Mouse (Mus musculus) megakaryocyte, embryonic 14.5 days (primary cell): ENCODE data around the gene Phldb3. TPM values are rescaled to one million over a fixed set of nuclear protein-coding genes. Genes with fewer than 3 reads are reported as not detected.
A peak's percentile ranks its signal among the peaks of the same experiment; 100 is the strongest.

Experiments used
- H3K27me3 ChIP-seq: replicated peaks from 2 replicates; pipeline ENCODE3; 2012; ENCODE audit warnings: inconsistent platforms
- H3K36me3 ChIP-seq: replicated peaks from 2 replicates; pipeline ENCODE3; 2012; ENCODE audit warnings: low read length, inconsistent platforms, mixed read lengths
- H3K4me1 ChIP-seq: 2 replicates; pipeline ENCODE4 v1.6.1; 2012; ENCODE audit warnings: inconsistent platforms
- H3K4me3 ChIP-seq: replicated peaks from 2 replicates; pipeline ENCODE3; 2012; ENCODE audit warnings: moderate library complexity, mild to moderate bottlenecking, inconsistent platforms
- H3K9me3 ChIP-seq: 2 replicates; pipeline ENCODE4 v1.6.1; 2012; ENCODE audit warnings: inconsistent platforms
- FLI1 ChIP-seq: IDR thresholded peaks from 2 replicates; pipeline ENCODE4 v1.6.1; 2012; ENCODE audit warnings: low read length, inconsistent platforms, mixed read lengths
- GATA1 ChIP-seq: IDR thresholded peaks from 3 replicates; pipeline ENCODE4 v1.6.1; 2012; ENCODE audit warnings: mixed read lengths, low read length, inconsistent platforms, borderline replicate concordance
- polyA plus RNA-seq: library from polyadenylated mRNA; stranded (reverse); fragments of >175 nt; gene quantifications from 2 replicates; pipeline ENCODE4 v1.2.3, GENCODE M21; 2012; ENCODE audit warnings: low replicate concordance; ENCODE audit not compliant: insufficient read depth

Gene Phldb3
- polyA plus RNA-seq, 1 experiment: 8.9 TPM

DNA sequence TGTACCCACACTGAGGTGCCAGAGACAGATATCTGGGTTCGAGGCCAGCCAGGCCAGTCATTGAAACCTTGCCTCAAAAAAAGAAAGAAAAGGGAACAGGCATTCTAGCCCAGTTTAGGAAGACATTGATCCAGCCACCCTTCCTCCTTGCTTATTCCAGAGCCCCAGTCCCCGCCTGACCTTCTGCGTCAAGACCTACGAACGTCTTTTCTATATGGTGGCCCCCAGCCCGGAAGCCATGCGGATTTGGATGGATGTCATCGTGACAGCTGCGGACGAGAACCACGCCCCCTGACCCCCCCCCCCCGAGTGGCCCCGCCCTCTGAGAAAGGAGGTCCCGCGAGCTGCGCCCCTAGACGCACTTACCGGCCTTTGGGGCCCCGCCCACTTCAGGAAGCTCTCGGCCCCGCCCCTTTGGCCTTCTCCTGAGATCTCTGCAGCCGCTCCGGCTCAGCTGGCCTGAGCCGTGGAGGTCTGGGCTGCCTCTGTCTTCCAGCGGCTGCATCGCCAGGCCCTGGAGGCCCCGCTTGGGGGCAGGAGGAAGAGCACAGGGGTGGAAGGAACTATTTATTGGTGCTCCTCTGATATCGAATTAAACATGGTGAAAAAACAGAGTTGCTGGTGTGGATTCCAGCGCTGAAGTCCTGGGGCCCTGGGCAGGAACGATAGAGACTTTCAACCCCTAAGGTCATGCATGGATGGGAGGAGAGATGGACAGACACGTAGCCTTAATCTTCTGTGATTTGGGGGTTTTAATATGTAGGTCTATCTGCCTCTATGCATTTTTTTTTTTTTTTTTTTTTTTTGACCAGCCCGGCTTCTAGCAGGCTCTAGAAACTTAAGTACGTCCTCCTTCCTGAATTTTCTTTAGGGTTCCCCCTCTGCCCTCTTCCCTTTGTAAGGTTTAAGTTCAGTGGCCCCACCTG lies 18.4 kb downstream of the Phldb3 start:
- H3K4me3 ChIP-seq: peak overlapping the region; percentile 79
- peaks cover 15% of the 10 kb centered on the region for H3K4me1 ChIP-seq
- peaks cover 8% of the 10 kb centered on the region for H3K27me3 ChIP-seq
- no peak for TF ChIP-seq GATA1
- TF ChIP-seq FLI1: no peak
- peaks cover 32% of the 10 kb centered on the region for H3K36me3 ChIP-seq
- H3K9me3 ChIP-seq: no peaks in the 10 kb centered on the region

DNA sequence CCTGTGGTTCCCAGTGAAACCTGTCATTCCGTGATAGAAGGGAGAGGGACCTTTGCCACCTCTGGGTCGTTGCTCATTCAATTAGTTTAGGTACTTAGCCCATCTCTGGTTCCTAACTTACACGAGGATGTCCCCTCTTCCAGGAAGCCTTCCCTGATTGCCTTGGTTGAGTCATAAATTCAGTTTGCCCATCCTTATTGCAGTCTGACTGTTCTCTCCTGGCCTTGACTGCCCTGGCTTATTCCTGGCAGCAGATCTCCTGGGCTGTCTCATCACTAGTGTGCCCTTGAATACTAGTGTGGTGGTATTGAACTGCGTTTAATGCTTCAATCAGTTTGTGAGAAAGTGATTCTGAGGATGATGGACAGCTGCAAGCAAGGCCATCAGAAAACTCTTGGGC lies 19.1 kb downstream of the Phldb3 start:
- Histone ChIP-seq H3K36me3 (peaks cover 25% of the 10 kb centered on the region), H3K9me3 (no peaks in the 10 kb centered on the region), H3K27me3 (peaks cover 10% of the 10 kb centered on the region), H3K4me1 (peaks cover 21% of the 10 kb centered on the region), H3K4me3 (no peak overlapping the region)
- no peak for TF ChIP-seq FLI1
- no peak for TF ChIP-seq GATA1

DNA sequence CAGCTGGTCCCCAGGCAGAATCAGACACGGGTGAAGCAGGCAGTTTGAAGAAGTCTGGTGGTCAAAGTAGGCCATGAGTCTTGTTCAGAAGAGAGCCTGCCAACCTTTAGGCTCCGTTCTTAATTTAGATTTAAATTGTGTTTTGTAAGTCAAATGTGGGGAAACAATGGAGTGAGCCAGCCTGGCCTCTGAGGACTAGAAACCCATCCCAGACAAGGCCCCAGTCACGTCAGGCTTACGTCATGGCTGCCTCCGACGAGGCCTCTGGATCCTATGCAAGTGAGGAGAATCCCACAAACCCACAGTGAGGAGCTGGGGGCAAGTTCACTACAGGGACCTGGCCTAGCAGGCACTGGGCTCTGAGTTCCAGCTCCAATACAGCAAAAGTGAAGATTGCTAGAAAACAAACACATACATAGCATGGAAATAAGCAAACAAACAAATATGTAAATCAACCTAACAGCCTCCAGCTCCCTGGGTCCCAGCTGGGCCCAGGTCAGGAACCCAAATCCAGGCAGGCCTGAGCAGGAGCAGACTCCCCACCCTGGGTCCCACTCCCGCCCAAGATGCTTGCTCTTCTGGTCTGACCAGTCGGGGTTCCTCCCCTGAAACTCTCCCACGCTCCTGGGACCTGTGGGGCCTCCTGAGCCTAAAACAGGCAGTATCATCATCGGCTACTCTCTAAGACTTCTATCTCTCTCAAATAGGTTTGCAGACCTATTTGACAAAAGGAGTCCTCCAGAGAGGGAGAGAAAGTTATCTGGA lies 19.7 kb downstream of the Phldb3 start:
- no peak overlapping the region for H3K4me3 ChIP-seq

DNA sequence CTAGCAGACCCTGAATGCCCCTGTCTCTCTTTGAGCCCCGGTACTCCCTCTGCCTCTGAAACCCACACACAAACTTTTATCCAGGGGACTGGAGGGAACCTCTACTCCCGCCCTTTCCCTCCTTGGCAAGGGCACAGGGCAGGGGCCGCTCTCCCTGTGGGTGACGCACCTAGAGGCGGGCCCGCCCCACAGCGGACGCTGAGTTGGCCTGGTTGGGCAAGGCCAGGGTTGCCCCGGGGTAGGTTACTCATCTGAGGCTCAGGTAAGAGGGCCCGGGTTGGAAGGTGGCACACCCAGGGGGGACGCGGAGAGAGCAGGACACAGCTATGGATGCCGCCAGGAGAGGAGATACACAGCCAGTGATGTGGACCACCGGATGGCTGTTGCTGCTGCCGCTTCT lies 25.7 kb downstream of the Phldb3 start, which contains the start of gene Lypd3:
Gene Lypd3 (plus strand): TSS at position 287 of the 400 bp plus-strand sequence.
- Histone ChIP-seq H3K36me3 (no peaks in the 10 kb centered on the region), H3K9me3 (no peaks in the 10 kb centered on the region), H3K4me3 (no peak within 1 kb of the TSS), H3K4me1 (peaks cover 30% of the 10 kb centered on the region), H3K27me3 (peaks cover 61% of the 10 kb centered on the region)
- TF ChIP-seq FLI1 (no peak), GATA1 (no peak)

More for the DNA sequence above, 19.7 kb downstream of the Phldb3 start:
- H3K4me1 ChIP-seq: peaks cover 21% of the 10 kb centered on the region
- peaks cover 21% of the 10 kb centered on the region for H3K36me3 ChIP-seq
- TF ChIP-seq GATA1 (no peak), FLI1 (no peak)
- no peaks in the 10 kb centered on the region for H3K9me3 ChIP-seq
- peaks cover 13% of the 10 kb centered on the region for H3K27me3 ChIP-seq

DNA sequence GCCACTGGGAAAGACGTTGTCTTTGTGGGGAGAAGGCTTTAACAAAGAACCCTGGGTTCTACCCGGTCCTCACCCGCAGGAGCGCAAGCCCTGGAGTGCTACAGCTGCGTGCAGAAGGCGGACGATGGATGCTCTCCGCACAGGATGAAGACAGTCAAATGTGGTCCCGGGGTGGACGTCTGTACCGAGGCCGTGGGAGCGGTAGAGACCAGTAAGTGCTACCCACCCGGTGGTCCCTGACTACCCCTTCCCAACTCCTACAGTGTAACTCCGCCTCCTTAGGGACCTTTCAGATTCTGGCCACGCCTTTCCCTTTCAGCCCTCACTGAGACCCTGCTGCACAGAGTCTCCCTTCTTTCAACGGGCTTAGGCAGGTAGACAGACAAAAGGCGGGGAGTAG lies 26.5 kb downstream of the Phldb3 start:
- Histone ChIP-seq H3K9me3 (no peaks in the 10 kb centered on the region), H3K36me3 (no peaks in the 10 kb centered on the region), H3K4me3 (no peak overlapping the region), H3K27me3 (peaks cover 64% of the 10 kb centered on the region), H3K4me1 (peaks cover 30% of the 10 kb centered on the region)
- TF ChIP-seq GATA1: no peak
- TF ChIP-seq FLI1: no peak

DNA sequence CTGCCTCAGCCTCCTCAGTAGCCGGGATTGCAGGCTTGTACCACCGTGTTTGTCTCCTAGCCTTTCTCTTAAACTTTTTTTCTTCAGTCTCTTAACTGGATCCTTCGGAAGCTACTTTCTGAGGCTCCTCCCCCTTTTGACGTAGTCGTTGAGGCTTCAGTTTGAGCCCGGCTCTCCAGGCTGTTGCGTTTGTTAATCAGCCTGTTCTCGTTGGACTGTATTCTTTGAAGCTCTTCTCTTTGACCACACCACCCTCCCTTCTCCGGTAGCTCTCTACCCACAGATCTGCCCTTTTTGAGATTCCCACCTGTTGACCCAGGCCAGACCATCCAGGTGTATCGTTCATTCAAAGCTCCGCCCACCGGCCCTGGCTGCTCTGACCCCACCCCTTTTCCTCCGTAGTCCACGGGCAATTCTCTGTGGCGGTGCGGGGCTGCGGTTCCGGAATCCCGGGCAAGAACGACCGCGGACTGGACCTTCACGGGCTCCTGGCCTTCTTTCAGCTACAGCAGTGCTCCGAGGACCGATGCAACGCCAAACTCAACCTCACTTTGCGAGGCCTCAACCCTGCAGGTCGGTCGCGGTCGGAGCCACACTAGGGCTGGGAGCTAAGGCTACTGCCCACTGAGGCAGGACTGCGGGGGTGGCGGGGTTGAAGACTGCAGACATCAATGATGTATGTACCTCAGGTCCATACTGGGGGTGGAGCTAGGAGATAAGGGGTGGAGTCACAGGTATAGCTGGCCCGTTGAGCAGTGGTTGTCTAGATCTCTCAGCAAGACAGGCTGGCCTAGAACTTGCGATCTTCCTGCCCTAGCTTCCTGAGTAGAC lies 27.7 kb downstream of the Phldb3 start:
- TF ChIP-seq GATA1 (no peak), FLI1 (no peak)

DNA sequence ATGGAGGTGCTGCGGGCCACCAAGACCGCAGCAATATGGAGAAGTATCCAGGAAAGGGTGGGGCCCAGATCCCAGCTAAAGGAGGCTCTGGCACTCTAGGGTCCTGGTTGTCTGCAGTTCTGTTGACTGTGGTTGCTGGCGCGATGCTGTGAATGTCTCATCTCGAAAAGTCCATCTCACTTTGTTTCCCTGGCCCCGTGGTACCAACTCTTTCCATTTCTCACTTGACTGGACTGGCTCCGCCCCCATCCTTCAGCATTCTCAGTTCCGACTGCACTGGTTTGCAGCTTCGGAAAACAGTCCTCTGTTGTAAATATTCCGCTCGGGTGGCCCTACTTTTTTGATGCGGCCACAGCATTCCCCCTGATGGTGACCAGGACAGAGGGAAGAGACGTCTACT lies 29.9 kb downstream of the Phldb3 start:
- TF ChIP-seq GATA1 (no peak), FLI1 (no peak)

More for the DNA sequence above, 27.7 kb downstream of the Phldb3 start:
- Histone ChIP-seq H3K4me1 (peaks cover 33% of the 10 kb centered on the region), H3K4me3 (peak overlapping the region; percentile 91), H3K27me3 (peaks cover 68% of the 10 kb centered on the region), H3K36me3 (no peaks in the 10 kb centered on the region), H3K9me3 (no peaks in the 10 kb centered on the region)

DNA sequence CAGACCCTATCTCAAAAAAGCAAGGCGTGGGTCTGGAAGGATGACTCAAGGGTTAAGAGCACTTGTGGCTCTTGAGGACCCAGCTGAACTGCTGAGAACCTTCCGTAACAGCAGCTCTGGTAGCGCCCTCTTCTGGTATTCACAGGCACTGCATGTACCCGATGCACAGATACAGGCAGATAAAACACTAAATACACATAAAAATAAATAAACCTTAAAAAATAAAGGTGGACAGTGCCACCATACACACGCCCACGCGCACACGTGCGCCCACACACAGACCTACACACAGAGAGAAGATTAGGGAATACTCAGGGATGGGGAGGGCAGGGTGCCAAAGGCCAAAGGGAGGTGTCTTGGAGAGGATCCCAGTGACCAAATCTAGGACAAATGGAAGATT lies 31.9 kb downstream of the Phldb3 start:
- peaks cover 67% of the 10 kb centered on the region for H3K27me3 ChIP-seq
- no peaks in the 10 kb centered on the region for H3K9me3 ChIP-seq
- H3K4me3 ChIP-seq: no peak overlapping the region
- H3K36me3 ChIP-seq: no peaks in the 10 kb centered on the region
- peaks cover 18% of the 10 kb centered on the region for H3K4me1 ChIP-seq
- TF ChIP-seq FLI1: no peak
- TF ChIP-seq GATA1: no peak

More for the DNA sequence above, 29.9 kb downstream of the Phldb3 start:
- Histone ChIP-seq H3K27me3 (peaks cover 72% of the 10 kb centered on the region), H3K9me3 (no peaks in the 10 kb centered on the region), H3K4me1 (peaks cover 22% of the 10 kb centered on the region), H3K36me3 (no peaks in the 10 kb centered on the region), H3K4me3 (no peak overlapping the region)

DNA sequence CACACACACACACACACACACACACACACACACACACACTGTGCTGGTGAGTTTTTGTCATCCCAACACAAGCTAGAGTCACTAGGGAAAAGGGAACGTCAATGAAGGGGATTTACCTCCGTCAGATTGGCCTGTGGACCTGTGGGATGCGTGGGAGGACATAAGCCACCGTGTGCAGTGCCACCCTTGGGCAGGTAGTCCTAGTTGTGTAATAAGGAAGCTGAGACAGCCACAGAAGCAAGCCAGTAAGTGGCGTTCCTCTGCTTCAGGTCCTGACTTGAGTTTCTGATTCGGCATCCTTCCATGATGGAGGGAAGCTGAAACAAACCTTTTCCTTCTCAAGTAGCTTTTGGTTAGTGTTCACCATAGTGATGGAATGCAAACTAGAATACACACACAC lies 33.9 kb downstream of the Phldb3 start:
- Histone ChIP-seq H3K27me3 (peaks cover 50% of the 10 kb centered on the region), H3K36me3 (no peaks in the 10 kb centered on the region), H3K9me3 (no peaks in the 10 kb centered on the region), H3K4me1 (0 out of 2 replicates have a peak, but pooled peaks cover 3% of the 10 kb centered on the region), H3K4me3 (no peak overlapping the region)
- TF ChIP-seq FLI1 (no peak), GATA1 (no peak)
